Mouse (Mus musculus) megakaryocyte, adult 5-6 weeks (primary cell): ENCODE results near the gene RPS10-NUDT3. TPM values are rescaled to one million over a fixed set of nuclear protein-coding genes. Genes with fewer than 3 reads are reported as not detected.

Experiments
- ATAC-seq: 2 replicates; pipeline ENCODE4 v1.8.0; 2016; ENCODE audit warnings: mild to moderate bottlenecking, inconsistent platforms; ENCODE audit not compliant: poor library complexity, severe bottlenecking
- total RNA-seq, 2 experiments: library from RNA; stranded (forward) in 1 of 2; stranded (reverse) in 1 of 2; fragments of 153-499, 151-499 nt in 1 of 2; fragments of 221-1000, 200-1000 nt in 1 of 2; gene quantifications; 2 replicates each; pipeline versions ENCODE4 v1.2.3 to v1.2.4; 2015 to 2017

Gene RPS10-NUDT3
- total RNA-seq, 2 experiments from 2014 or later = not detected

GRCm38 (mm10) chr17:27555512-27556172 lies 79.4 kb downstream of the RPS10-NUDT3 start:
- peak; percentile 57 for ATAC-seq

GRCm38 (mm10) chr17:27555075-27555511 lies 79.9 kb downstream of the RPS10-NUDT3 start:
- peak; percentile 19; the same call in 1 of the 2 replicates for ATAC-seq

DNA sequence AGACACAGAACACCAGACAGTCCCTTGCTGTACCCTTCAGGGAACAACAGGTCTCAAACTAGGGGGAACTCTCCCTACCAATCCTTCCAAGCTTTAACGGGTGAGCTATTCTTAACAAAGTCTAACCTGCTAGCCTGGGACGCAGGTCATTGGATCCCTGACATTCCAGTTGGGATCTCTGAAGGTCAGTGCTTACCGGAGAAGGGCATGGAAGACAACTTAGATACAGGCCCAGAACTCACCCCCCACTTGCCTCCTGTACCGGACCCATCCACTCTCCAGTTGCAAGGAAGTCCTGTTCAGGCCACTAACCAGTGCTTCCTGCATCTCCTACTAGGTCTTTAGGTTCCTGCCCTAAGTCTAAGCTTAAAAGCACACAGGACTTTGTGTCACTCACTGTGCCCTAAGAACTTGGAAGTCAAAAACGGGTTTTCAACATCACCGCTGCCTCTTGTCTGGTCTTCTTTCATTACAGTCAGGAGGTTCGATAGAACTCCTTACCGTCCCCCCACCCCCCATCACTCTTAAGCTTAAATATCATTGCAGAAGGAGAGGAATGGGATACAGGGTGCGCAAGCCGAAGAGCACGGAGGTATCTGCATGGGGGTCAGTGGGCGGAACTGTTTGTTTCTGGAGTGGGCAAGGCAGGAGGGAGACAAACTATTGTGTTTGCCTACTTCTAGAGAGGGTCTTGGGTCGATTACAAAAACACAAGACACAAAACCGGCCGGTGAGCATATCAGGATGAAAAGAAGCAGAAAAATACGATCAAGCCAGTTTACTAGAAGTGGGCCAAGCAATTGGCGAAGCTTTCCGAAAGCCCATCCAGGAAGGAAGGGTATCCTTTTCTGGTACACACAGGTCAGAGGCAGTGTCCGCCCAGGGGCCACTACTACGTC lies 80.7 kb downstream of the RPS10-NUDT3 start:
- ATAC-seq = no peak

DNA sequence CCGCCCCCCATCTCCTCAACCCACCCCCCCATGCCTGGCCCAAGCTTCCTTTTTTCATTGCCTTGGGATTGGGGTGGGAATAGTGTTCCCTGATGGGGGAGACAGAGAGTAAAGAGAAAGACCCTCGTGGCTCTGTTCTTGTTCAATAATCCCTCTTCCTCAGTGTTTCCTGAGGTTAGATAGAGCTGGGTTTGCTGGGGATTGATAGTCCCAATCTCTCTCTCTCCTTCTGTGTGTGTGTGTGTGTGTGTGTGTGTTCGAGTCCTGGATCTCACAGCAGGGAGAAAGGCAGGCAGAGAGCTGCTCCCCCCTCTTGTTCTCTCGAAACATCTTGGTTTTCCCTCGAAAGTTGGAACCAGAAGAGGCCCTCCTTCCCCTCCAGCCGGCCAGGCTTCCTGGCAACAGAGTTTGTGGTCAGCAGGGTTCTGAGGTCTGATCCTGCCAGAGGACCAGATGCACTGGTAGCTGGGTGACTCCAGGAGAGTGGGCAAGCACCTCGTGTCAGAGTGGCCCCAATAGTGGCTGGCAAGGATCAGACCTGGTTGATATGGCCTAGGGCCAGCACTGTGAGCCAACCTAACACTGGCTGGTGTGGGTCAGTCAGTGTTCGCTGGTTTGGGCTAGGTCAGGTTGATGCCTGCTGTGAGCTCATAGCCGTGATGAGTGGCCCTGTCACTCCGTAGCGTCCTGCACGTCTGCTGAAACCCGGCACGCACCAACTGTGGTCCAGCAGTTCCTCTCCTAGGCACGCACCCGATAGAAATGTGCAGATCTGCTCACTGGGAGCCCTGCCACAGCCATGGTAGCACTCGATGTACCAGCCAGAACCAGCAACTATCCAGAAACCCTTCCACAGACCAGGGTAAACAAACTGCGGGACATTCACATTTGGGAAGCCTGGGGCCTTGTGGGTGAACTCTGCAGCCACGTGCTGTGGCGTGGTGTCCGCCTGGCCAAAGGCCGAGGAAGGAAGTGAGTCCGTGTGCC lies 82.5 kb downstream of the RPS10-NUDT3 start:
- ATAC-seq = peak; percentile 10; the same call in 1 of the 2 replicates

GRCm38 (mm10) chr17:27551393-27551940 lies 83.6 kb downstream of the RPS10-NUDT3 start:
- ATAC-seq = no peak

DNA sequence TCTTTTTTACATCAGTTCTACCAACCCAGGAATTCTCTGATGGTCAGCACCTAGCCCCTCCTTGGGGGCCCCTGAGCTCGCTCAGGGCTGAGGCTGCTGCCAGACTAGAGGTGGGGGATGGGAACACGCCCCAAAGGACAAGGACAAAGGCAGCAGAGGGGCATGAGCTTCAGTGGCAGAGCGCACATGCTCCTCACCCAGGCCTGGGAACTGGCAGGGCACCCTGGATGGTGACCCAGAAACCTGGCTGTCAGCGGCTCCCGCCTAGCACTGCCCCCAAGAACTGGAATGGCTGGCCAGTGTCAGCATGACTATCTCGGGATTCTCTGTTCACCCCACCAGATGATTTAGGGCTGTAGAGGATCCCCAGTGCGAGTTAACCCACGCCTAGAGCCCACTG lies 85.8 kb downstream of the RPS10-NUDT3 start:
- no peak for ATAC-seq

DNA sequence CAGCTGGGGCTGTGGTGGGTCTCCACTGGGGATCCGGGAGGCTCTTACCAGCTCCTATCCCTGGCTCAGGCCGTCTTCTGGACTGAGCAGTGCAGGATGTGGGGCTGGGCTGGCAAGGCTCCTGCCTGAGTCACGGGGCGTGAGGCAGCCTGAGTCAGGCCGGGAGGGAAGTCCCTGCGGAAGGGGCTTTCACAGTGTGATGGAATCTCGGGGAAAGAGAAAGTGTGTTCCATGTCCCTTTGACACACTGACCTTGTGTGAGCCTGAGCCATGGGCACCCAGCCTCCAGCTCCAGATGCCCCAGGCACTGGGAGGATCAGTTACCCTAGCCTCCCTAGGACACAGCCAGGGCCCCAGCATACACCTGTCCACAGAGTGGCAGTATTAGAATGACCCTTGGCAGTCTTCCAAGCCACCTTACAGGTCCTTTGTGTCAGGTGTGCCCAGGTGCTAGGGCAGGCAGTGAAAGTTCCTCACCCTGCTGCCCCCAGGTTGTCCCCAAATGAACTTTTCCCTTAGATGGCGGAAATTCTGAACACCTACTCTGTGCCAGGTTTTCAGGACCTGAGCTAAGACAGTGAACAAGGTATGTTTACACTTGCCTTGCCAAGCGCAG lies 87.7 kb downstream of the RPS10-NUDT3 start:
- no peak; the same call in 1 of the 2 replicates for ATAC-seq

DNA sequence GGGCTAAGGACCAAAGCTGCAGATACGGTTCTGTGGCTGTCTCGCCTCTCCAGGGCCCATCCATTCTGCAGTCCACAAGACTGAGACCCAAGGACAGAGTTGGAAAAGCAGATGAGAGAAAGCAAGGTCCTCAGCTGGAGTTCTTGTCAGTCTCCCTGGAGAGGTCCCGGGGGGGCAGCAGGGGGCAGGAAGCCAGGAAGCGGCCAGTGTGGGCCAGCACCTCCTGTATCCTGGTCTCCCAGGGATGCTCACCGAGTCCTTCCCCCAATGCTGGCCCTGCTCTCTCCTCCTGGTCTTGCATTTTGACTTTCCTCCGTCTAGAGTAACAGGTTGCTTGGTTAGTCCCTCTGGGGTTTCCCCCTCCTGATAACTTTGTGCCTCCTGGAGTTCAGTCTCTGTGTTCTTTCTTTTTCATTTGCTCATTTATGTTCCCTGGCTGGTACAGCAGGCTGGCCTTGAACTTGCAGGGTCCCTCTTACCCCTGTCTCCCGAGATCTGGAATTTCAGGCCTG lies 88.4 kb downstream of the RPS10-NUDT3 start:
- ATAC-seq = no peak

DNA sequence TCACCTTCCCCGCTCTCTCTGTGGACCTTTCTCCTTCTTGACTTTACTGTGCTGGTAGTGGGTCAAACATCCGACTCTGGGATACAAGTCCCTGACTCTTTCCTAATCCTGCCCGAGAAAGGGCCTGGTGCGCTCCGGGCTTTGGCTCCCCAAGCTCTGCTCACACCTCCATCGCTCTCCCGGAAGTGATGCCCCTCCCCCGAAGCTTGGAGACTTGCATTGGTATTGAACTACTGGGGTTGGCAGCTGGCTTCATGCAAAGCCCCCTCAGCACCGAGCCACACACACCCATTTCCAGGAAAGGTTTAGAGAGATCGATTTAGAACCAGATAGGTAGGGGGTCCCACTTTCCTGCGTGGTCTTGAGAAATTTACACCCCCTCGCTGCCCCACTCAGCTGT lies 89.0 kb downstream of the RPS10-NUDT3 start:
- ATAC-seq = no peak

- ATAC-seq = no peak
These were observed 90.5 kb downstream of the RPS10-NUDT3 start for GRCm38 (mm10) chr17:27544551-27544950.

- ATAC-seq = no peak
These were observed 93.0 kb downstream of the RPS10-NUDT3 start for GRCm38 (mm10) chr17:27541984-27542383.

- no peak for ATAC-seq
These were observed 93.8 kb downstream of the RPS10-NUDT3 start for GRCm38 (mm10) chr17:27541261-27541660.

- peak; percentile 96 for ATAC-seq
These were observed 100.3 kb downstream of the RPS10-NUDT3 start for GRCm38 (mm10) chr17:27534718-27535117.

- ATAC-seq = no peak
These were observed 101.7 kb downstream of the RPS10-NUDT3 start for GRCm38 (mm10) chr17:27533354-27533753.

DNA sequence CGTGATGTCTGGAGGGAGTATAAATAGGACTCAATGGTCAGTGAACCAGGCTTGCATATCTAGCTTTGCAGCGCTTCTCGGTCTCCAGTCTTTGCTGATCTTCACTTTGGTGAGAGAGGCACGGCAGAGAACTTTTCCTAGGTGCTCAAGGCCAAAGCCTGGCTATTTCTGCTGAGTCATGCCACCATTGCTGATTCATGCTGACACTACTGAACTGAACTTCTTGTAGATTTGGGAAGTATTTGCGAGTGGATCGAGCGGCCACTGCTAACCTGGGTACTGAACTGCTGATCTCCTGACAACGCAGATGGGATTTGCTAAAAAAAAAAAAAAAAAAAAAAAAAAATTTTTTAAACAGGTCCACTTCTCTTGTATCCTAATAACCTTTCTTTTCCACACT lies 102.9 kb downstream of the RPS10-NUDT3 start:
- ATAC-seq = no peak

Other genes starting within 250 kb of the RPS10-NUDT3 start
- gene Grm4, start 113.8 kb downstream of the RPS10-NUDT3 start, total RNA-seq (2015) = not detected in 2 replicates
- gene Grm4, start 113.8 kb downstream of the RPS10-NUDT3 start, total RNA-seq (2017) = not detected in 2 replicates
- 159 and 170 TPM in 2 replicates for gene Hmga1, start 78.7 kb downstream of the RPS10-NUDT3 start, total RNA-seq (2015)
- 89.8 and 99.6 TPM in 2 replicates for gene Hmga1, start 78.7 kb downstream of the RPS10-NUDT3 start, total RNA-seq (2017)
- 58.0 and 63.8 TPM in 2 replicates for gene AI413582, start 69.5 kb downstream of the RPS10-NUDT3 start, total RNA-seq (2015)
- 55.4 and 62.9 TPM in 2 replicates for gene AI413582, start 69.5 kb downstream of the RPS10-NUDT3 start, total RNA-seq (2017)
- 32.3 and 32.9 TPM in 2 replicates for gene Nudt3, start 11.7 kb downstream of the RPS10-NUDT3 start, total RNA-seq (2015)
- 91.6 and 93.8 TPM in 2 replicates for gene Nudt3, start 11.7 kb downstream of the RPS10-NUDT3 start, total RNA-seq (2017)
- 1,486 and 1,560 TPM in 2 replicates for gene Rps10, start 1.4 kb upstream of the RPS10-NUDT3 start, total RNA-seq (2015)
- 1,634 and 1,837 TPM in 2 replicates for gene Rps10, start 1.4 kb upstream of the RPS10-NUDT3 start, total RNA-seq (2017)
- 0.87 and 1.2 TPM in 2 replicates for gene Pacsin1, start 20.3 kb upstream of the RPS10-NUDT3 start, total RNA-seq (2015)
- 0.44 and 0.61 TPM in 2 replicates for gene Pacsin1, start 20.3 kb upstream of the RPS10-NUDT3 start, total RNA-seq (2017)
- not detected in 2 replicates for gene Spdef, start 93.7 kb upstream of the RPS10-NUDT3 start, total RNA-seq (2015)
- not detected in 2 replicates for gene Spdef, start 93.7 kb upstream of the RPS10-NUDT3 start, total RNA-seq (2017)
- 40.4 and 43.6 TPM in 2 replicates for gene D17Wsu92e, start 185.4 kb upstream of the RPS10-NUDT3 start, total RNA-seq (2015)
- 60.4 and 72.7 TPM in 2 replicates for gene D17Wsu92e, start 185.4 kb upstream of the RPS10-NUDT3 start, total RNA-seq (2017)
- gene Snrpc, start 202.9 kb upstream of the RPS10-NUDT3 start, total RNA-seq (2015) = 109 and 136 TPM in 2 replicates
- gene Snrpc, start 202.9 kb upstream of the RPS10-NUDT3 start, total RNA-seq (2017) = 97.1 and 98.6 TPM in 2 replicates
- gene Uhrf1bp1, start 221.2 kb upstream of the RPS10-NUDT3 start, total RNA-seq (2015) = 2.6 and 3.5 TPM in 2 replicates
- gene Uhrf1bp1, start 221.2 kb upstream of the RPS10-NUDT3 start, total RNA-seq (2017) = 3.0 and 3.1 TPM in 2 replicates